Mouse (Mus musculus): ENCODE measurements at regions not wholly inside any gene's neighbourhood (a gene's known extent, or its start where the extent isn't known, plus 50 kb on each side); places are given as distances from the start of the nearest gene placed in this dataset.
A peak's percentile ranks its signal among the peaks of the same experiment; 100 is the strongest.

DNA sequence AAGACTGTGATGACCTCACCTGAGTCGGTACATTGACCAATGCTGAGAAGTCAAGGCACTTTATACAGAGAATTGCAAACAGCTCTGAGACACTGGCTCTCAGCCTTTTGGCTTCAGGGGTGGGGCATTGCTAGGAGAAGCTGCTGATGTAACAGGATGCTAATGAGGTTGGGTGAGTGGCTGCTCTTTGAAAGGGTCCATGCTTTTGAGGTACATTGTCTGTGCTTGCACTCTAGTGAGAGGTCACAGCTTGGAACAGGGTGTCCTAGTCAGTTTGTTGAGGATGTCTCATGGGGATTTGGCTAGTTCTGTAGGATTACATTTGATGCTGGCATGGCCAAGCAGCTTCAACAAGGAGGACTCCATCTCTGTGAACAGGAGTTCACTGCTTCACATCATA, 109.1 kb upstream of the Auts2 start:
- TF ChIP-seq GATA1 (IDR thresholded peaks at IDR 0.05; ENCODE audit: borderline replicate concordance, low read length) = no peak
- no peak for TF ChIP-seq FLI1 (IDR thresholded peaks at IDR 0.05; ENCODE audit: low read length)
- Histone ChIP-seq H3K27me3 (replicated peaks) (no peaks in the 10 kb centered on the region), H3K9me3 (peaks cover 59% of the 10 kb centered on the region), H3K4me3 (replicated peaks) (no peak overlapping the region), H3K36me3 (replicated peaks; ENCODE audit: low read length) (no peaks in the 10 kb centered on the region), H3K4me1 (no peaks in the 10 kb centered on the region)

DNA sequence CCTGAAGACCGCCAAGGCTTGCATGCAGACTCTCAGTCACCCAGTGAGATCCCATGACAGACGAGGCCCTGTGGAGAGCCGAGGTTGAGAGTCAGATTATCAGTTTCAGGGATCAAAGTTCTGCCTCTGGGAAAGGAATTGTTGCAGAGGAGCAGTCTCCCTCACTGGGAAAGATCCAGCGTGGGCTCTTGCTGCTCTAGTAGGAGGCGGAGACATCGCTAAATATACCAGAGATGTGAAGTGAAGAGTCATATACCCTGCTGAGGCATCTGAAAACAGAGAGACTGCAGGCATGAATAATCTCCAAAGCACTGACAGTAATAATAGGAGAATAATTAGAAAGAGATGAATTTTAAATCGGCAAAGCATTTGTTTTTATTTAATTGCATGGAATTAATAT, 106.6 kb upstream of the Auts2 start:
- no peak for TF ChIP-seq FLI1 (IDR thresholded peaks at IDR 0.05; ENCODE audit: low read length)
- no peak for TF ChIP-seq GATA1 (IDR thresholded peaks at IDR 0.05; ENCODE audit: borderline replicate concordance, low read length)
- H3K9me3 ChIP-seq = peaks cover 44% of the 10 kb centered on the region
- no peaks in the 10 kb centered on the region for H3K27me3 ChIP-seq (replicated peaks)
- no peaks in the 10 kb centered on the region for H3K36me3 ChIP-seq (replicated peaks; ENCODE audit: low read length)
- no peak overlapping the region for H3K4me3 ChIP-seq (replicated peaks)
- H3K4me1 ChIP-seq = no peaks in the 10 kb centered on the region

DNA sequence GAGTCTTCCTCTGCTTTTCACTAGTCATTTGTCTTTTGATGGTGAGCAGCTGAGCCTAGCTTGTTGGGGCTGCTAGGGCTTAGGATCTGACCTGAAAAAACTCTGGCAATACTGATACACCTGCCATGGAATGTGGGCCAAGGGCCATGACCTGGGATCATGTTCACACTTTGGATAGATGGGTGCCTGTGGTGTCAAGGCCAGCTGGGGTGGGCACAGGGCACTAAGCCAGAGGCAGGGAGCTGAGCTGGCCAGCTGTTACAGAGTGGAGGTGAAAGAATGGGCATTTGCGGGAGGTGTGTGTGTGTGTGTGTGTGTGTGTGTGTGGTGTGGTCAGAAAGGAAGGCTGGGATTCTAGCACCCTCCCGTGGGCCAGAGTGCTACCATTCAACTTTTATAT, 105.6 kb upstream of the Auts2 start:
- no peaks in the 10 kb centered on the region for H3K36me3 ChIP-seq (replicated peaks; ENCODE audit: low read length)
- peaks cover 34% of the 10 kb centered on the region for H3K9me3 ChIP-seq
- no peak for TF ChIP-seq FLI1 (IDR thresholded peaks at IDR 0.05; ENCODE audit: low read length)
- no peak for TF ChIP-seq GATA1 (IDR thresholded peaks at IDR 0.05; ENCODE audit: borderline replicate concordance, low read length)
- no peaks in the 10 kb centered on the region for H3K27me3 ChIP-seq (replicated peaks)
- no peak overlapping the region for H3K4me3 ChIP-seq (replicated peaks)
- H3K4me1 ChIP-seq = no peaks in the 10 kb centered on the region

DNA sequence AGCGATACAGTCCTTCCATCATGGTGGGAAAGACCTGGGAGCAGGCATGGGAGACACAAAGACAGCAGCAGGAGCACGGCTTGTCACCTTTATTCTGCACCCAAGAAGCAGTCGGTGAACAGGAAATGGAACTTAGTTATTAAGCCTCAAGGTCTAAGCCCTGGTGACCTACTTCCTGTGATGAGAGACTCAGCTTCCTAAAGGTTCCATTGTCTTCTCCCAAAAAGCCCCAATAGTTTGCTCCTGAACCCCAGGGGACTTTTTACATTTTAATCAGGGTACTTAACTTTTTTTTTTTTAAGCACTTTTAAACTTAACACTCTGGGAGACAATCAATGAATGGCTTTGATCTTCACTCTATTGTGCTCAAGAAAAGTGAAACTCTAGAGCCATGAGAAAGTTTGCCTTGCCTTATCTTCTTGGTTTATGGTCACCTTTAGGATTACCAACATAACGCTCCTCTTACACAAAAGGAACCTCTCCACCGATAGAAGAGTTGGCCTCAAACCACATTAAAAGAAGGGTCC, 101.6 kb upstream of the Auts2 start:
- H3K4me3 ChIP-seq (replicated peaks) = no peak overlapping the region
- TF ChIP-seq GATA1 (IDR thresholded peaks at IDR 0.05; ENCODE audit: borderline replicate concordance, low read length) (no peak), FLI1 (IDR thresholded peaks at IDR 0.05; ENCODE audit: low read length) (no peak)
- no peaks in the 10 kb centered on the region for H3K4me1 ChIP-seq
- no peaks in the 10 kb centered on the region for H3K27me3 ChIP-seq (replicated peaks)
- H3K36me3 ChIP-seq (replicated peaks; ENCODE audit: low read length) = no peaks in the 10 kb centered on the region
- peaks cover 46% of the 10 kb centered on the region for H3K9me3 ChIP-seq

DNA sequence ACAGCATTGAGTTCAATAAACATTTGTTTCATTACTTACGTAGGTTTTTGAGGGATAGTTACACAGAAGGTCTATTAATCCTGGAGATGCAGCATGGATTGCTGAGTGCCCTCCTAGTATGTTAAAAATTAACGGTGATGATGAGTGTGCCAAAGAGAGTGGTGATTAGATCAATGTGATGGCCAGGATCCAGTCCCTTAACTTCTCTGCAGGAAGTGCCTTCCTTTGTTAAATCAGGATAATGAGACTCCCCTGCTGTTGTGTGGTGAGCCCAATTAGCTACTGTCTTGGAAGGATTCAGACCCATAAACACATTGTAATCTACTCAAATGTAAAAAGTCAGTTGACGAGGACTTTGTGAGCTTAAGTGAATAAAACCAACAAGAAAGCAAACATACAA, 100.1 kb upstream of the Auts2 start:
- H3K27me3 ChIP-seq (replicated peaks) = no peaks in the 10 kb centered on the region
- no peaks in the 10 kb centered on the region for H3K36me3 ChIP-seq (replicated peaks; ENCODE audit: low read length)
- H3K4me1 ChIP-seq = no peaks in the 10 kb centered on the region
- TF ChIP-seq GATA1 (IDR thresholded peaks at IDR 0.05; ENCODE audit: borderline replicate concordance, low read length) (no peak), FLI1 (IDR thresholded peaks at IDR 0.05; ENCODE audit: low read length) (no peak)
- H3K4me3 ChIP-seq (replicated peaks) = no peak overlapping the region
- peaks cover 39% of the 10 kb centered on the region for H3K9me3 ChIP-seq

DNA sequence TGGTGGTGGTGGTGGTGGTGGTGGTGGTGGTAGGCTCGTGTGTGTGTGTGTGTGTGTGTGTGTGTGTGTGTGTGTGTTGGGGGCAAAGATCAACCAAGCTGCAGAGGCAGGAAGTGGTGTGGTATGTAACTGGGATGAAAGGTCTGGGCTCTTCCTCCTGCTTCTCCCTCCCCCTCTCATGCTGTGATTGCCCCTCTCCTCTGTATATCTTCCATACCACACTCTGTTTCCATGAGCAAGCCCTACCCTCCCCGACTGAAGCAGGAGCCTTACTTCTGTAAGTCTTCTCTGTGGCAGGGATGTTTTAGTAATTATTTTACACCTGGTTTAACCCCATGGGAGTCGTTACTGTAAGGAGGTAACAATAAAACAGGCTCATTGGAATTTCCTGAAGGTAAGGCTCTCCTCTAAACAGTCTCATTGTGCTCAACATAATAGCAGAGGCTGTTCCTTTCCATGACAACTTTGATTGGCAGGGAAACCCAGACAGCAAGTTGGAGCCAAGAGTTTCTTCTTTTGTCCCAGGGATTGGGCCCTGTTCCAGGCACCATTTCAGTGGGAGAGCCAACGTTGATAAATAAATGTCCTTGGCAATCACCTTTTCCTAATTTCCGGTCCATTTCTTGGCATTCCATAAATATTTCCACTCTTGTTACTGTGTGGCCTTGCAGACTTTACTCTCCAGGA, 90.2 kb upstream of the Auts2 start:
- Histone ChIP-seq H3K4me1 (no peaks in the 10 kb centered on the region), H3K4me3 (replicated peaks) (peak overlapping the region; percentile 42), H3K9me3 (peaks cover 39% of the 10 kb centered on the region), H3K36me3 (replicated peaks; ENCODE audit: low read length) (no peaks in the 10 kb centered on the region), H3K27me3 (replicated peaks) (no peaks in the 10 kb centered on the region)
- TF ChIP-seq GATA1 (IDR thresholded peaks at IDR 0.05; ENCODE audit: borderline replicate concordance, low read length) = no peak
- no peak for TF ChIP-seq FLI1 (IDR thresholded peaks at IDR 0.05; ENCODE audit: low read length)

DNA sequence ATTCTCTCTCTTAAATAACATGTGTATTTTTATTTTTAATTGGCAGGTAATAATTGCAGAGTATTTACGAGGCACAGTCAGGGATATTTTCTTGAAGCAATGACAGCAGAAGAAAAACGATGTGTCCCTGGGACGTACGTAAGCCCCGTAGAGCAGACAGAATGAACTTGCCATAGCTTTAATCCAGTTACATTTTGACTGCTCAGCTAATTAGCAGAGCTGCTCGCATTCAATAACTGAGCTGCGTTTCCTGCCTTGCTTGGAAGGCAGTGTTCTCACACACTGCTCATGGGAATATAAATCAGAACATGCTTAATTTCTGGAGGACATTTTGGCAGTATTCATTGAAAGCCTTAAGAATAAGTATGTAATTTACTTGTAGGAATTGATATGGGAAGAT, 78.6 kb upstream of the Auts2 start:
- no peak overlapping the region for H3K4me3 ChIP-seq (replicated peaks)
- no peak for TF ChIP-seq FLI1 (IDR thresholded peaks at IDR 0.05; ENCODE audit: low read length)
- no peak for TF ChIP-seq GATA1 (IDR thresholded peaks at IDR 0.05; ENCODE audit: borderline replicate concordance, low read length)
- peaks cover 29% of the 10 kb centered on the region for H3K9me3 ChIP-seq
- no peaks in the 10 kb centered on the region for H3K4me1 ChIP-seq
- no peaks in the 10 kb centered on the region for H3K36me3 ChIP-seq (replicated peaks; ENCODE audit: low read length)
- H3K27me3 ChIP-seq (replicated peaks) = no peaks in the 10 kb centered on the region

DNA sequence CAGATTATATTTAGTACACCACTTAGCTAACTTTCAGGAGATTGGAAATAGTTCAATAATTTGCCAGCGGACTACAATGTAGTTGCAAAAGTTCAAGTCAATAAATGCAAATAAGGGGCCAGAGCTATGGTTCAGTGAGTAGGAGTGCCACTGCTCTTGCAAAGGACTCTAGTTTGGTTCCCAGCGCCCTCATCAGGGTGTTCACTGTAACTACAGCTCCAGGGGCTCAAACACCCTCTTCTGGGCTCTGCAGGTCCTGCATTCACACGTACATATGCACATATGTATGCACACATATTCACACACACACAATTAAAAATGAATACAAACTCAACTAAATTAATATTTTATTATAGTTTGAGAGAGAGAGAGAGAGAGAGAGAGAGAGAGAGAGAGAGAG, 74.1 kb upstream of the Auts2 start:
- Histone ChIP-seq H3K4me3 (replicated peaks) (no peak overlapping the region), H3K9me3 (peaks cover 32% of the 10 kb centered on the region), H3K4me1 (no peaks in the 10 kb centered on the region), H3K27me3 (replicated peaks) (no peaks in the 10 kb centered on the region), H3K36me3 (replicated peaks; ENCODE audit: low read length) (no peaks in the 10 kb centered on the region)
- TF ChIP-seq FLI1 (IDR thresholded peaks at IDR 0.05; ENCODE audit: low read length) = no peak
- TF ChIP-seq GATA1 (IDR thresholded peaks at IDR 0.05; ENCODE audit: borderline replicate concordance, low read length) = no peak

DNA sequence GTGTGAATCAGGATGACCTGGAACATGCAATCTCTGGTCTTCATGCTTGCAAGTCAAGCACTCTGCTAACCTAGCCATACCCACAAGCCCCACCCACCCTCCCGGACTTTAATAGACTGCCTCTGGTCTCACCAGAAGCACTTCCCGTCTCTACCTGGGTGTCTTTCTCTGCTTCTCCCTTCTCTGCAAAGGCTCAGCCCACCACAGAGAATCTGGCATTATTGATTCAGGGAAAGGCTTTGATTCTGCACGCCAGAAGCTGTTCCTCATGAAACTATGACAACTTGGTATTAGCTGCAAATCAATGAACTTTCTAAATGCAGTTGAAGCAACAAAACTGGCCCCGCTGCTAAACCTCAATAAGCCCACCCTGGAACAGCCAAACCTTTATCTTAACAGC, 66.1 kb upstream of the Auts2 start:
- H3K9me3 ChIP-seq = peaks cover 7% of the 10 kb centered on the region; the same call in 1 of the 2 replicates
- H3K27me3 ChIP-seq (replicated peaks) = no peaks in the 10 kb centered on the region
- no peak for TF ChIP-seq FLI1 (IDR thresholded peaks at IDR 0.05; ENCODE audit: low read length)
- no peak for TF ChIP-seq GATA1 (IDR thresholded peaks at IDR 0.05; ENCODE audit: borderline replicate concordance, low read length)
- H3K4me1 ChIP-seq = no peaks in the 10 kb centered on the region
- no peak overlapping the region for H3K4me3 ChIP-seq (replicated peaks)
- H3K36me3 ChIP-seq (replicated peaks; ENCODE audit: low read length) = no peaks in the 10 kb centered on the region

DNA sequence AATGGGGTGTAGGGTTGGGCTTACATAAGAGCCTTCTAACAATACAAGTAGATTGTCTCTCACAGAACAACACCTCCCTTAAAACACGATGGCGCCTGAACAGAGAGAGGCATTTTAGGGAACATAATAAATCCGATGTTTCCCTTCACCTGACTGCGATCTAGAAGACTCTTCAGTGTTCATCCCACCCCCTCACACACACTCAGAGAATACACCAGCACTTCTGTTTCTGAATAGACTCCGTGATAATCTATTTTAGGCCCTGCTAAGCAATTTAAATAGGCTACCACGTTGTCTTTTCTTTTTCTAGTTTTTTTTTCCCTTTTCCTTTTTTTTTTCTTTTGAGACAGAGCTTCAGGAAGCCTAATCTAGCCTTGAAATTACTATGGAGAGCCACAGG, 63.1 kb upstream of the Auts2 start:
- H3K9me3 ChIP-seq = peaks cover 7% of the 10 kb centered on the region; the same call in 1 of the 2 replicates
- no peaks in the 10 kb centered on the region for H3K27me3 ChIP-seq (replicated peaks)
- TF ChIP-seq GATA1 (IDR thresholded peaks at IDR 0.05; ENCODE audit: borderline replicate concordance, low read length) (no peak), FLI1 (IDR thresholded peaks at IDR 0.05; ENCODE audit: low read length) (no peak)
- no peaks in the 10 kb centered on the region for H3K4me1 ChIP-seq
- no peak overlapping the region for H3K4me3 ChIP-seq (replicated peaks)
- no peaks in the 10 kb centered on the region for H3K36me3 ChIP-seq (replicated peaks; ENCODE audit: low read length)

Measured in megakaryocyte, embryonic 14.5 days (primary cell).